Mouse (Mus musculus): ENCODE measurements around the gene Rev1.

DNA sequence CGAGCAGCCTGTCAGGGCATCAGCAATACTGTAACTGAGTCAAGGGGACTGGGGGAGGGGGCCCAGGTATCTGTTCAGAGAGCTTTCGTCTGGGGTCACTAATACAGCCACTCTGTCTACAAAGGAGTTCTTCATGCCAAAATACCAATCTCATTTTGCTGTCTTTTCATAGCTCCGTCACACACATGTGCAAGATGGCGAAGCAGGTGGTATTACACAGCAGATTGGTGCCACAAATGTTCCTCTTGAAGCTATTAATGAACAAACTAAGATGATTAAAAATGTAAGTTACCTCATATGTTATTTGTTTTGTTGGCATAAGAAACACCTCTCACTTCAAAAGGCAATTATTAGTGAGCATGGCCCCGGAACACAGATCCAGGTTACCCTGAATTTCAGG, 92.2 kb downstream of the Rev1 start:
- TF ChIP-seq GATA1 (IDR thresholded peaks at IDR 0.05; ENCODE audit: borderline replicate concordance, low read length) = no peak
- no peak for TF ChIP-seq FLI1 (IDR thresholded peaks at IDR 0.05; ENCODE audit: low read length)

All from megakaryocyte, embryonic 14.5 days (primary cell).